ENCODE assay signal across 8 mouse cellular contexts in the genomic region with DNA sequence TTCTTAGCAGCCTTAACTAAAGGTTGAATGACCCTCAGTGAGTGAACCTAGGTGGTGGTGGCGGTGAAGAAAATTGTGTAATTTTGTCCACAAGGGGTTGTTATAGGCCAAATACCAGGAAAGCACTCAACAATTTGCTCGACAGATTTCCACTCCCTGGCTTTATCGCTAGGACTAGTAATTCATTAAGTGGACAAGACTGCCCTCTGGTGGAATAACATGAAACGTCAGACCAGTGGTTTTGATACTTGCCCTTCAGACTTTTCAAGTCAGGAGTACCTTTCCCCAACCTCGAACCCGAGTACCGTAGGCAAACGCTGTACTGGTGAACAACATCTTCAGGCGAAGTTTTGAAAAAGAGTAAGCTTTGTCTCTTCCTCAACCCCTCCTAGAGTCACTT. TPM values are rescaled to one million over a fixed set of nuclear protein-coding genes. Genes with fewer than 3 reads are reported as not detected.
DNase-seq lines count a peak whose midpoint lies in the region; ATAC-seq and TF ChIP-seq lines count a peak whose summit lies in the region.

No protein-coding gene starts in this region.

- H3K4me1 ChIP-seq in kidney, adult 2 months (ENCODE audit: control insufficient read depth, insufficient read depth, low read length) = peaks cover 20% of the 10 kb centered on the region; the same call in 1 of the 2 replicates
- no peaks in the 10 kb centered on the region for H3K4me1 ChIP-seq in limb, embryonic 11.5 days (ENCODE audit: control insufficient read depth, insufficient read depth, low read length)
- peaks cover 11% of the 10 kb centered on the region for H3K4me1 ChIP-seq in midbrain, embryonic 14.5 days (ENCODE audit: control insufficient read depth, insufficient read depth, low read length)

- no peak overlapping the region for H3K4me2 ChIP-seq in limb, embryonic 11.5 days (ENCODE audit: low read depth, severe bottlenecking)
- peak overlapping the region; percentile 13 for H3K4me2 ChIP-seq in midbrain, embryonic 14.5 days (ENCODE audit: low read length)

- ATAC-seq in limb, embryonic 11.5 days (ENCODE audit: insufficient number of reproducible peaks, low FRiP score, low TSS enrichment, low read depth) = no peak
- ATAC-seq in midbrain, embryonic 14.5 days (ENCODE audit: low FRiP score, low TSS enrichment) = no peak

- H3K27ac ChIP-seq in kidney, adult 2 months (ENCODE audit: insufficient read depth, low read depth, low read length) = peak overlapping the region; percentile 43; the same call in 1 of the 2 replicates
- H3K27ac ChIP-seq in limb, embryonic 11.5 days (replicated peaks; ENCODE audit: low read depth, low read length) = no peak overlapping the region
- H3K27ac ChIP-seq in midbrain, embryonic 14.5 days (replicated peaks; ENCODE audit: low read depth, low read length) = no peak overlapping the region

- TF ChIP-seq CTCF in kidney, adult 2 months (conservative IDR thresholded peaks at IDR 0.05; ENCODE audit: insufficient read depth, insufficient read length, low read depth, low read length) = peak; percentile 46

- DNase-seq in urinary bladder, postnatal 14 days (ENCODE audit: low spot score) = peak; percentile 79
- DNase-seq in urinary bladder, adult 2 months (ENCODE audit: low spot score) = no peak
- DNase-seq in embryo, embryonic 10.5 days (ENCODE audit: low spot score) = peak; percentile 99
- peak; percentile 89 for DNase-seq in heart, adult 8-10 months (ENCODE audit: low spot score)
- peak; percentile 94 for DNase-seq in kidney, adult 2 months
- peak; percentile 89 for DNase-seq in limb, embryonic 11.5 days (ENCODE audit: low spot score)
- DNase-seq in midbrain, embryonic 14.5 days = peak; percentile 96
- peak; percentile 65 to 82 for DNase-seq in spleen, postnatal 4 days (ENCODE audit: low spot score in 2 of 2)

- no peaks in the 10 kb centered on the region for H3K27me3 ChIP-seq in kidney, adult 2 months (replicated peaks; ENCODE audit: control insufficient read depth, insufficient read depth, low read length)
- H3K27me3 ChIP-seq in limb, embryonic 11.5 days (ENCODE audit: control insufficient read depth, insufficient read depth, low read length) = peaks cover 7% of the 10 kb centered on the region; the same call in 1 of the 2 replicates
- H3K27me3 ChIP-seq in midbrain, embryonic 14.5 days (ENCODE audit: control insufficient read depth, insufficient read depth, low read length) = peaks cover 11% of the 10 kb centered on the region

- 0 out of 2 replicates have a peak overlapping the region, but pooled peaks have one; percentile 5 for H3K9ac ChIP-seq in limb, embryonic 11.5 days (ENCODE audit: low read length)
- H3K9ac ChIP-seq in midbrain, embryonic 14.5 days (replicated peaks; ENCODE audit: low read length) = no peak overlapping the region

- H3K36me3 ChIP-seq in kidney, adult 2 months (ENCODE audit: control insufficient read depth, insufficient read depth, low read length) = no peaks in the 10 kb centered on the region
- no peaks in the 10 kb centered on the region for H3K36me3 ChIP-seq in limb, embryonic 11.5 days (ENCODE audit: control insufficient read depth, insufficient read depth, low read length)
- no peaks in the 10 kb centered on the region for H3K36me3 ChIP-seq in midbrain, embryonic 14.5 days (ENCODE audit: control insufficient read depth, insufficient read depth, low read length)

- TF ChIP-seq POLR2A in kidney, adult 2 months (IDR thresholded peaks at IDR 0.05; ENCODE audit: low read depth, low read length) = no peak

- under 1% methylated on average over 9 of the region's 9 CpGs for WGBS in kidney, adult 2 months
- 0% methylated on average over 9 of the region's 9 CpGs for WGBS in limb, embryonic 11.5 days
- WGBS in midbrain, embryonic 14.5 days = under 1% methylated on average over 9 of the region's 9 CpGs

- H3K4me3 ChIP-seq in kidney, adult 2 months (ENCODE audit: insufficient read depth, low read depth, low read length) = no peak overlapping the region
- H3K4me3 ChIP-seq in limb, embryonic 11.5 days (ENCODE audit: low read depth, low read length) = no peak overlapping the region
- no peak overlapping the region for H3K4me3 ChIP-seq in midbrain, embryonic 14.5 days (replicated peaks; ENCODE audit: low read depth, low read length)

- no peaks in the 10 kb centered on the region for H3K9me3 ChIP-seq in limb, embryonic 11.5 days (ENCODE audit: control insufficient read depth, low read length)
- no peaks in the 10 kb centered on the region for H3K9me3 ChIP-seq in midbrain, embryonic 14.5 days (ENCODE audit: control insufficient read depth, low read length)

RNA-seq across cellular contexts. Expression of a gene that starts 3.9 kb away (rescaled TPM):
- polyA plus RNA-seq in urinary bladder, adult 2 months (2012; rRNA removed) = 1.7 and 2.3 TPM in 2 replicates
- total RNA-seq in heart, adult 8-10 months (2022) = 1 to 10 TPM; 1.3 to 3.0 (median 1.9) TPM
- polyA plus RNA-seq in kidney, adult 2 months (2012; rRNA removed) = 2.5 and 2.9 TPM in 2 replicates
- 17.5 and 18.1 TPM in 2 replicates for polyA plus RNA-seq in limb, embryonic 11.5 days (2014; fragmentation: Nextera tagmentation; extraction: Ambion mirVana)
- 7.9 and 9.6 TPM in 2 replicates for polyA plus RNA-seq in midbrain, embryonic 14.5 days (2014; fragmentation: Nextera tagmentation; extraction: Ambion mirVana)

RNA-seq across cellular contexts. Expression of a gene that starts 5.4 kb away (rescaled TPM):
- polyA plus RNA-seq in urinary bladder, adult 2 months (2012; rRNA removed) = 337 and 381 TPM in 2 replicates
- total RNA-seq in heart, adult 8-10 months (2022) = 100 to 1,000 TPM; 121 to 171 (median 135) TPM
- 713 and 847 TPM in 2 replicates for polyA plus RNA-seq in kidney, adult 2 months (2012; rRNA removed)
- 425 and 427 TPM in 2 replicates for polyA plus RNA-seq in limb, embryonic 11.5 days (2014; fragmentation: Nextera tagmentation; extraction: Ambion mirVana)
- polyA plus RNA-seq in midbrain, embryonic 14.5 days (2014; fragmentation: Nextera tagmentation; extraction: Ambion mirVana) = 120 and 138 TPM in 2 replicates

RNA-seq across cellular contexts. Expression of a gene that starts 27.3 kb away (rescaled TPM):
- 24.2 and 35.0 TPM in 2 replicates for polyA plus RNA-seq in urinary bladder, adult 2 months (2012; rRNA removed)
- 1 to 10 TPM; 3.8 to 6.2 (median 5.2) TPM for total RNA-seq in heart, adult 8-10 months (2022)
- 38.9 and 46.0 TPM in 2 replicates for polyA plus RNA-seq in kidney, adult 2 months (2012; rRNA removed)
- polyA plus RNA-seq in limb, embryonic 11.5 days (2014; fragmentation: Nextera tagmentation; extraction: Ambion mirVana) = 7.7 and 7.8 TPM in 2 replicates
- polyA plus RNA-seq in midbrain, embryonic 14.5 days (2014; fragmentation: Nextera tagmentation; extraction: Ambion mirVana) = 11.6 and 15.2 TPM in 2 replicates

RNA-seq across cellular contexts. Expression of a gene that starts 28.4 kb away (rescaled TPM):
- 286 and 328 TPM in 2 replicates for polyA plus RNA-seq in urinary bladder, adult 2 months (2012; rRNA removed)
- 100 to 1,000 TPM; 150 to 260 (median 205) TPM for total RNA-seq in heart, adult 8-10 months (2022)
- polyA plus RNA-seq in kidney, adult 2 months (2012; rRNA removed) = 339 and 365 TPM in 2 replicates
- polyA plus RNA-seq in limb, embryonic 11.5 days (2014; fragmentation: Nextera tagmentation; extraction: Ambion mirVana) = 203 and 211 TPM in 2 replicates
- 249 and 282 TPM in 2 replicates for polyA plus RNA-seq in midbrain, embryonic 14.5 days (2014; fragmentation: Nextera tagmentation; extraction: Ambion mirVana)

RNA-seq across cellular contexts. Expression of a gene that starts 38.2 kb away (rescaled TPM):
- 44.5 TPM in 2 replicates for polyA plus RNA-seq in urinary bladder, adult 2 months (2012; rRNA removed)
- total RNA-seq in heart, adult 8-10 months (2022) = 100 to 1,000 TPM; 161 to 179 (median 167) TPM
- polyA plus RNA-seq in kidney, adult 2 months (2012; rRNA removed) = 14.6 and 17.8 TPM in 2 replicates
- 0.10 and 0.12 TPM in 2 replicates for polyA plus RNA-seq in limb, embryonic 11.5 days (2014; fragmentation: Nextera tagmentation; extraction: Ambion mirVana)
- polyA plus RNA-seq in midbrain, embryonic 14.5 days (2014; fragmentation: Nextera tagmentation; extraction: Ambion mirVana) = 3.4 and 4.9 TPM in 2 replicates
